Mouse (Mus musculus): Measurements from ENCODE around the gene Zfp819. TPM values are rescaled to one million over a fixed set of nuclear protein-coding genes. Genes with fewer than 3 reads are reported as not detected.

Gene Zfp819
- polyA plus RNA-seq, 1 experiment from 2014 or later: 0.53 TPM

DNA sequence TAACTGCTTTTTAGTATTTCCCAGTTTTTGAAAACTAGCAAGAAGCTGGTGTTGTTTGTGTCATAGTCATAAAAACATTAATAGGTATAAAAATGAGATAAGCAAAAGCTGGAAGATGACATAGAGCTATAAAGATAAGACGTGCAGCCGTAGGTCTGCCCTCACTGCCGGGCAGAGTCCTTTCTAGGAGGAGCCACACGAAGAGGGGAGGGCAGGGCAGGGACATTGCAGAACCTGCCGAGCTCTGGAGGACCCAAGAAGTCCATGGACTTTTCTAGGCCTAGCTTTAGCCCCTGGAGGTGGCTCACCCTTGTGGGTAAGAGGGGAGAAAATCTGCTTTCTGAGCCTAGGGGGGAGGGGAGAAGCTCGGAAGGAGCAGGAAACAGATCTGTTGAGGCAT, 27.5 kb downstream of the Zfp819 start, which contains the start of gene Ceacam18:
Ceacam18 (plus strand) TSS at position 208 of the 400 bp plus-strand sequence.
- Histone ChIP-seq H3K27ac (ENCODE audit: low read depth, low read length) (no peak within 1 kb of the TSS), H3K27me3 (replicated peaks; ENCODE audit: control insufficient read depth, insufficient read depth, low read length) (no peaks in the 10 kb centered on the region), H3K9me3 (replicated peaks; ENCODE audit: control insufficient read depth, low read length) (no peaks in the 10 kb centered on the region), H3K4me1 (ENCODE audit: control insufficient read depth, insufficient read depth, low read length) (no peaks in the 10 kb centered on the region), H3K9ac (ENCODE audit: low read length) (no peak within 1 kb of the TSS), H3K4me3 (ENCODE audit: low read depth, low read length) (no peak within 1 kb of the TSS), H3K36me3 (ENCODE audit: control insufficient read depth, insufficient read depth, low read length) (no peaks in the 10 kb centered on the region), H3K4me2 (ENCODE audit: low read length) (no peak within 1 kb of the TSS)
- no peak for ATAC-seq
- WGBS: 78% methylated on average over 6 of the region's 6 CpGs
- DNase-seq (ENCODE audit: low spot score): no peak

- no peak for DNase-seq (ENCODE audit: low spot score)
- H3K36me3 ChIP-seq (ENCODE audit: control insufficient read depth, insufficient read depth, low read length): no peaks in the 10 kb centered on the region
- H3K4me1 ChIP-seq (ENCODE audit: control insufficient read depth, insufficient read depth, low read length): no peaks in the 10 kb centered on the region
- H3K27me3 ChIP-seq (replicated peaks; ENCODE audit: control insufficient read depth, insufficient read depth, low read length): no peaks in the 10 kb centered on the region
- no peak overlapping the region for H3K27ac ChIP-seq (ENCODE audit: low read depth, low read length)
- no peak overlapping the region for H3K4me2 ChIP-seq (ENCODE audit: low read length)
- H3K9ac ChIP-seq (ENCODE audit: low read length): no peak overlapping the region
- no peak for ATAC-seq
- H3K4me3 ChIP-seq (ENCODE audit: low read depth, low read length): no peak overlapping the region
- no peaks in the 10 kb centered on the region for H3K9me3 ChIP-seq (replicated peaks; ENCODE audit: control insufficient read depth, low read length)
- 73% methylated on average over 2 of the region's 2 CpGs for WGBS
Observed at GRCm38 (mm10) chr7:43636194-43636593, 29.2 kb downstream of the Zfp819 start.

- Histone ChIP-seq H3K27ac (ENCODE audit: low read depth, low read length) (no peak overlapping the region), H3K4me1 (ENCODE audit: control insufficient read depth, insufficient read depth, low read length) (no peaks in the 10 kb centered on the region), H3K27me3 (replicated peaks; ENCODE audit: control insufficient read depth, insufficient read depth, low read length) (no peaks in the 10 kb centered on the region), H3K4me2 (ENCODE audit: low read length) (no peak overlapping the region), H3K36me3 (ENCODE audit: control insufficient read depth, insufficient read depth, low read length) (no peaks in the 10 kb centered on the region), H3K9ac (ENCODE audit: low read length) (no peak overlapping the region), H3K4me3 (ENCODE audit: low read depth, low read length) (no peak overlapping the region), H3K9me3 (replicated peaks; ENCODE audit: control insufficient read depth, low read length) (no peaks in the 10 kb centered on the region)
- no peak for ATAC-seq
- 80% methylated on average over 1 of the region's 1 CpGs for WGBS
- DNase-seq (ENCODE audit: low spot score): no peak
Observed at GRCm38 (mm10) chr7:43637118-43637517, 30.1 kb downstream of the Zfp819 start.

DNA sequence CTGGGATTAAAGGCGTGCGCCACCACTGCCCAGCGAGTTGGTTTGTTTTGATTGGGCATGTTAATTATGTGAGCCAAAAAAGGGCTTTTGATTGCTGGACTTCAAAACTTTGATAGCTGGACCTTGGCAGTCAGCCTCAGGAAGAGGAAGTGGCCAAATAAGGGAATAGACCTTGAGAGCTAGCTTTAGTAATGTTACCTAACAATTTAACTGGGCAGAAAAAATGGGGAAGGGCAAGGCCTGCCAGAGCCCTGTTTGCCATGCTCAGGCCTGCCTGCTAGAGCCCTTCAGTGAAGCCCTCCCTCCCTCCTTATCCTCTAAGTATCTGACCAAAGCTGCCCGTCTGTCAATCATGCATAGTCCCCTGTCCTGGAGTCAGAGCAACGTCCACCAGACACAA, 35.6 kb downstream of the Zfp819 start:
- Histone ChIP-seq H3K4me3 (ENCODE audit: low read depth, low read length) (no peak overlapping the region), H3K36me3 (ENCODE audit: control insufficient read depth, insufficient read depth, low read length) (no peaks in the 10 kb centered on the region), H3K4me2 (ENCODE audit: low read length) (no peak overlapping the region), H3K4me1 (ENCODE audit: control insufficient read depth, insufficient read depth, low read length) (no peaks in the 10 kb centered on the region), H3K27ac (ENCODE audit: low read depth, low read length) (no peak overlapping the region), H3K9ac (ENCODE audit: low read length) (no peak overlapping the region), H3K27me3 (replicated peaks; ENCODE audit: control insufficient read depth, insufficient read depth, low read length) (no peaks in the 10 kb centered on the region), H3K9me3 (replicated peaks; ENCODE audit: control insufficient read depth, low read length) (no peaks in the 10 kb centered on the region)
- ATAC-seq: no peak
- 81% methylated on average over 5 of the region's 5 CpGs for WGBS
- DNase-seq (ENCODE audit: low spot score): no peak

DNA sequence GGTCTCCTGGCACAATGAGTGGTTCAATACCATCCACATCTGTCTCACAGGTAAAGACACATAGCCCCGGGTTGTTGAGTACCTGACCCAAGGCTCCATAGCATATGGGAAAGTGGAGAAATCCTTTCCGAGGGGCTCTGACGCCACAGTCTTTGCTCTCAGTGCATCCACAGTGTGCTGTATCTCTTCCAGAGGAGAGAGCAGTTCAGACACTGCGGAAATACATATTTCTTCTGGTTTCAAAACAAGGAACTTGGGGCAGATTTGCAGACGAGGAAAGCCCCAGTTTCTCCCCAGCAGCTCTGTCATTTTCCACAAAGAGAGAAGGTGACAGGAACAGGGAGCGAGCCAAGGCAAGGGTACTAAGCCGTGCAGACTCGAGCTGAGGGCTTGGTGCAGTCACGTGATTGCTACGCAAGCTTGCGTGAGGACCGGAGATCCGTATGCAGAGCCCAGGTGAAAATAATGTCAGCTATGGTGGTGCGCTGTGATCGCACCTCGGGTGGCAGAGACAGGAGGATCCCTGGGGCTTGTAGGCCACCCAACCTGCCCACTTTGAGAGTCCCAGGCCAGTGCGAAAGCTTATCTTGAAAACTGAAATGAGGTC, 36.2 kb downstream of the Zfp819 start:
- WGBS: 87% methylated on average over 17 of the region's 17 CpGs
- Histone ChIP-seq H3K27me3 (replicated peaks; ENCODE audit: control insufficient read depth, insufficient read depth, low read length) (no peaks in the 10 kb centered on the region), H3K4me2 (ENCODE audit: low read length) (no peak overlapping the region), H3K27ac (ENCODE audit: low read depth, low read length) (no peak overlapping the region), H3K9me3 (replicated peaks; ENCODE audit: control insufficient read depth, low read length) (no peaks in the 10 kb centered on the region), H3K36me3 (ENCODE audit: control insufficient read depth, insufficient read depth, low read length) (no peaks in the 10 kb centered on the region), H3K9ac (ENCODE audit: low read length) (no peak overlapping the region), H3K4me1 (ENCODE audit: control insufficient read depth, insufficient read depth, low read length) (no peaks in the 10 kb centered on the region), H3K4me3 (ENCODE audit: low read depth, low read length) (no peak overlapping the region)
- ATAC-seq (no peak), DNase-seq (ENCODE audit: low spot score) (no peak)

DNA sequence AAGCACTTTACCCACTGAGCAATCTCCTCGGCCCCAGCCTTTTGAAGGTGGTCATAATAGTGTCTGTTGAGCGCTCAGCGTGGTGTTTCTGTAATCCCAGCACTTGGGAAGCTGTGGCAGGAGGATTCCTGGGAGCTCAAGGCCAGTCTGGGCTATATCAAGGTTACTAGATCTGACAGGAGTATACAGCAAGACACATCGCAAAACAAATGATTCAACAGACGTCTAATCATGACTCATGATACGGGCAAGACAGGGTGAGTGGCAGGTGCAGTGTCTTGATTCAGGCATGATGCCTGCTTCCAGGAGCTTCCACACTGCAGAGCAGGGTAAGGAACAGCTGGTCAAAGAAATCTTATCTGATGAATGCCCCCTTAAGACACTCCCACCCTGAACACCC, 45.7 kb downstream of the Zfp819 start:
- H3K27me3 ChIP-seq (replicated peaks; ENCODE audit: control insufficient read depth, insufficient read depth, low read length): no peaks in the 10 kb centered on the region
- WGBS: 84% methylated on average over 6 of the region's 6 CpGs
- ATAC-seq (no peak), DNase-seq (ENCODE audit: low spot score) (no peak)
- no peak overlapping the region for H3K27ac ChIP-seq (ENCODE audit: low read depth, low read length)
- no peak overlapping the region for H3K4me3 ChIP-seq (ENCODE audit: low read depth, low read length)
- no peaks in the 10 kb centered on the region for H3K4me1 ChIP-seq (ENCODE audit: control insufficient read depth, insufficient read depth, low read length)
- no peaks in the 10 kb centered on the region for H3K9me3 ChIP-seq (replicated peaks; ENCODE audit: control insufficient read depth, low read length)
- no peak overlapping the region for H3K4me2 ChIP-seq (ENCODE audit: low read length)
- no peaks in the 10 kb centered on the region for H3K36me3 ChIP-seq (ENCODE audit: control insufficient read depth, insufficient read depth, low read length)
- no peak overlapping the region for H3K9ac ChIP-seq (ENCODE audit: low read length)

DNA sequence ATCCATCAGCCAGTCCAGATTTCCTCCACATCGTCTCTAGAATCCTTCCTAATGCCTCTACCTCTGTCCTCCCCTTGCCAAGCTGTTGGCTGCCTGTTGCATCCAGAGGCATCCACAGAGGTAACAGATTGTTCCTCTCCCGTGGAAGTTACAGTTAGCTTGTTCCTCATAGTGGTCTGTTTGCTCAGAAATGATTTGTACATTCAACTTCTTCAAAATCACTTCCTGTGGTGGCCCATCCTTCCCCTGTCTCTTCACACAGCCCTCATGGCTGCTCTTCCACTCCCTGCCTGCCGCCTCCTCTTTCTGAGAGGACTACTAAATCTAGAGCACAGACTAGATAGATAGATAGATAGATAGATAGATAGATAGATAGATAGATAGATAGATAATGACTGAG, 47.5 kb downstream of the Zfp819 start:
- H3K9ac ChIP-seq (ENCODE audit: low read length): no peak overlapping the region
- H3K4me1 ChIP-seq (ENCODE audit: control insufficient read depth, insufficient read depth, low read length): no peaks in the 10 kb centered on the region
- WGBS: 81% methylated on average over 3 of the region's 3 CpGs
- no peaks in the 10 kb centered on the region for H3K9me3 ChIP-seq (replicated peaks; ENCODE audit: control insufficient read depth, low read length)
- ATAC-seq (no peak), DNase-seq (ENCODE audit: low spot score) (no peak)
- H3K27me3 ChIP-seq (replicated peaks; ENCODE audit: control insufficient read depth, insufficient read depth, low read length): no peaks in the 10 kb centered on the region
- H3K27ac ChIP-seq (ENCODE audit: low read depth, low read length): no peak overlapping the region
- no peak overlapping the region for H3K4me2 ChIP-seq (ENCODE audit: low read length)
- H3K36me3 ChIP-seq (ENCODE audit: control insufficient read depth, insufficient read depth, low read length): no peaks in the 10 kb centered on the region
- H3K4me3 ChIP-seq (ENCODE audit: low read depth, low read length): no peak overlapping the region

GRCm38 (mm10) chr7:43656232-43656631, 49.3 kb downstream of the Zfp819 start:
- Histone ChIP-seq H3K4me1 (ENCODE audit: control insufficient read depth, insufficient read depth, low read length) (no peaks in the 10 kb centered on the region), H3K27ac (ENCODE audit: low read depth, low read length) (no peak overlapping the region), H3K9ac (ENCODE audit: low read length) (no peak overlapping the region), H3K4me3 (ENCODE audit: low read depth, low read length) (no peak overlapping the region), H3K27me3 (replicated peaks; ENCODE audit: control insufficient read depth, insufficient read depth, low read length) (no peaks in the 10 kb centered on the region), H3K36me3 (ENCODE audit: control insufficient read depth, insufficient read depth, low read length) (no peaks in the 10 kb centered on the region), H3K9me3 (replicated peaks; ENCODE audit: control insufficient read depth, low read length) (no peaks in the 10 kb centered on the region), H3K4me2 (ENCODE audit: low read length) (no peak overlapping the region)
- WGBS: 86% methylated on average over 6 of the region's 6 CpGs
- DNase-seq (ENCODE audit: low spot score) (no peak), ATAC-seq (no peak)

GRCm38 (mm10) chr7:43660002-43660401, 53.0 kb downstream of the Zfp819 start, which contains the start of gene Siglece:
Siglece (minus strand) TSS chr7:43660161.
- no peaks in the 10 kb centered on the region for H3K4me1 ChIP-seq (ENCODE audit: control insufficient read depth, insufficient read depth, low read length)
- H3K4me2 ChIP-seq (ENCODE audit: low read length): no peak within 1 kb of the TSS
- ATAC-seq (no peak), DNase-seq (ENCODE audit: low spot score) (no peak)
- no peaks in the 10 kb centered on the region for H3K9me3 ChIP-seq (replicated peaks; ENCODE audit: control insufficient read depth, low read length)
- no peak within 1 kb of the TSS for H3K27ac ChIP-seq (ENCODE audit: low read depth, low read length)
- no peak within 1 kb of the TSS for H3K4me3 ChIP-seq (ENCODE audit: low read depth, low read length)
- no peak within 1 kb of the TSS for H3K9ac ChIP-seq (ENCODE audit: low read length)
- H3K27me3 ChIP-seq (replicated peaks; ENCODE audit: control insufficient read depth, insufficient read depth, low read length): no peaks in the 10 kb centered on the region
- H3K36me3 ChIP-seq (ENCODE audit: control insufficient read depth, insufficient read depth, low read length): no peaks in the 10 kb centered on the region
- WGBS: 76% methylated on average over 1 of the region's 1 CpGs
